Mouse (Mus musculus) cerebellum, adult (tissue): Measurements from ENCODE around the gene Zfp950.
A peak's percentile ranks its signal among the peaks of the same experiment; 100 is the strongest.
"Not testable (repeated sequence)": the region's sequence is repeated elsewhere in the genome, so short reads cannot be mapped to it uniquely, and the experiment has no call there.

Experiments
- ATAC-seq: cut with Nextera tagmentation; 2 replicates; pipeline ENCODE4 v1.9.2; 2017; ENCODE audit warnings: mild to moderate bottlenecking, moderate library complexity, mixed read lengths; ENCODE audit not compliant: insufficient number of reproducible peaks, low FRiP score, low TSS enrichment

The Zfp950 gene

DNA sequence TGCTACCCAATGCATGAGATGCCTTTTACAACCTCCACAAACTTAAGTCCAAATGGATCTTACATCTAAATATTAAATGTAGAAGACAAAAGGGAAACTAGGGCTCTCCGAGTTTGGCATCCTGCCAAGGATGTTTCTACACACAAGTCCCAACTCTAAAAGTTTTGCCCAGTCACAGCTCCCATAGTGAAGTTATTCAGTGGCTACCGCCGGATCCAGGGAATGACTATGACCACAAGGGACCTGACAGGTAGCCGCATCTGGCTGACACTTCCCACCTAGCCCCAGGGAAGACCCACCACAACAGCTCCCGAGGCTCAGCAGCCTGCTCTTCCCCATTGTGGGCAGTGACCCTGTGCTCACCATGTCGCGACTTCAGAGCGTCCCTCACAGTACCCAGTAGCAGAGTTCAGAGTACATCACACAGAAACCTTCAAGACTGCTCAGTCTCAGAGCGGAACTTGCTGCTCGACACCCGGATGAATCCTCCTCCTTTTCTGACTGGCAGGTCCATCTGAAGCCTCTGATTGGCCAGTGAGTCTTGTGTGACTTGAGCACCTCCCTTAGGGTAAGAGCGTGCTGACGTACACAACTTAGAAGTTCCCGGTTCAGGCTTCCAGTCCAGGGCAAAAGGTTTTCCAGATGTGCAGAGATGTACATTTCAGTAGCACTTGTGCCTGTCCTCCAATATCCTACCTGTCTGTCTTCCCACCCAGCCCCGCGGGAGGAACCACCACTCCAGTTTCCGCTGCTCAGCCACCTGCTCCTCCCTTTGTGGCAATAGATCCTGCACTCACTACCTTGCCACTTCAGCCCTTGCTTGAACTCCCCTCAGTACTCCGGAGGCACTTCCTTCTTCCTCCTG is at the start of gene Zfp950:
Gene Zfp950 (minus strand): TSS at position 499 of the 865 bp plus-strand sequence.
- ATAC-seq = peak; percentile 100

DNA sequence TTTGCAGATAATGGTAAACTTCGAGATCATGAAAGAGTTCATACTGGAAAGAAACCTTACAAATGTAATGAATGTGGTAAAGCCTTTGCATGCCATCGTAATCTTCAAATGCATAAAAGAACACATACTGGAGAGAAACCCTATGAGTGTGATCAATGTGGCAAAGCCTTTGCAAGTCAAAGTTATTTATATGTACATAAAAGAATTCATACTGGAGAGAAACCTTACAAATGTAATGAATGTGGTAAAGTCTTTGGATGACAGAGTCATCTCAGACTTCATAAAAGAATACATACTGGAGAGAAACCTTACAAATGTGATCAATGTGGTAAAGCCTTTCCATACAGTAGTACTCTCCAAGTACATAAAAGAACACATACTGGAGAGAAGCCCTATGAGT is 43.0 kb upstream of the Zfp950 start, which contains the start of gene Gm6020:
Gene Gm6020 (plus strand): TSS at position 301 of the 400 bp plus-strand sequence.
- not testable (repeated sequence) for ATAC-seq

DNA sequence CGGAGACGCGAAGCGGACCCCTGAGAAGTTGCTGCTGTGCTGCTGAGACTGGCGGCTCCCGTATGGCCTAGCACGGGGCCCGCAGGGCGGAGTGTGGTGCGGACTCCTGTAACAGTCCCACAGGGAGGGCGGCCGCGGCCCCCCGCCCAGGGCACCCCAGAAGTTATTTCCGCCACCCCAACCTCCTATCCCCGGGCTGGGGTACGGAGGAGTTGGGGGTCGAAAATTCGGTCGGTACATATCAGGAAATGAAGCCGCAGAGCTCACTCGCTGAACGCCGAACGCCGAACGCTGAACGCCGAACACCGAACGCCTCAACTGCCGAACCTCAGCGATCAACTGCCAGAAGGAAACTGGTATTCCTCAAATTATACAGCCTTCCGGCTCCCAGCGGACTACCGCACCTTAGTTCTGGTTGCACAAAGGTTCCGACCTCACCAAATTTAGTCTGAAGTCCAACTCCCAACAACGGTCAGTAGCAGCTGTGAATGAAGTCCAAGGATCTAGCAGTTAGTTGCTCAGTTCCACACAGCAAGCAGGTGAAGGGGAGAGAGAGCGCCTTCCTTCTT is 35.2 kb upstream of the Zfp950 start, which contains the start of gene Gm7102:
Gene Gm7102 (minus strand): TSS at position 554 of the 569 bp plus-strand sequence.
- ATAC-seq = no peak

DNA sequence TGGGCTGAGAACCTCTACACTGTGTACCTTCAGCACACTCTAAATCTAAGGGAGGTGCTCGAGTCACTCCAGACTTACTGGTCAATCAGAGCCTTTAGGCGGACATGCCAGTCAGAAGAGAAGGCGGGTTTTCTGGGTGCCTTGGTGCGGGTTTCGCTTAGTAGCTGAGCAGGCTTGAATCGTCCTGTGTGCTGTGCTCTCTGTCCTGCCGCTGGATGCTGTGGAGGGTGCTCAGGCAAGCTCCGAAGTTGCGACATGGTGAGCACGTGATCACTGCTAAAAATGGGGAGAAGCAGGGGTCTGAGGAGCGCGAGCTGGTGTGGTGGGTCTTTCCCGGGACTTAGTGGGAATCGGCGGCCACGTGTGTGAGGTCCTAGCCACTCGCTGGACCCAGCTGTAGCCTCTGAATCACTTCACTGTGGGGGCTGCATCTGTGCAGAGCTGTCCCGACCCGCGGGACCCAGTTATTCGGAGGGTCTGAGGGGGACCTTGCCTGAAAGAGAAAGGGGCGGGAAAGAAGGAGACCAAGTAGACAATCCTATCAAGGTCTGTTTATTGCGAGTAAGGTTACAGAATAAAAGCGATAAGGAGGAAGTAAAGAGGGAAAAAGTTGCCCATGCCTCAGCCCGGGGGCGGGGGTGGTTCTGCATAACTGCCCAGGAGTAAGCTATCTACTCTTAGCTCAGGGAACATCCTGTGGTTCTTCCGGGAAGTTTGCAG is 11.2 kb upstream of the Zfp950 start:
- peak; percentile 66; the same call in 1 of the 2 replicates for ATAC-seq

DNA sequence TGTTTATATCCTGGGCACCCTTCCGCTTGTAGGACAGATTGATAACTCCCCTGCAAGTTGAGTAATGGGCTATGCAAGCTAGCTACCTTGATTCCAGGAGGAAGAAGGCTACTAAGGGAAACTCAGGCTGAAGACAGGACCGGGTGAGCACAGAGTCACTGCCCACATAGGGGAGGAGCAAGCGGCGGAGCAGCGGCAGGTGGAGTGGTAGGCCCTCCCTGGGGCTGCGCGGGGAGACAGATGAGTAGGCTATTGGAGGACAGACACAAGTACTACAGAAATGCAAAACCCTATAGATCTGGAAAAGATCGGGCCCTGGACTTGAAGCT is 10.7 kb upstream of the Zfp950 start:
- peak; percentile 10; the same call in 1 of the 2 replicates for ATAC-seq

DNA sequence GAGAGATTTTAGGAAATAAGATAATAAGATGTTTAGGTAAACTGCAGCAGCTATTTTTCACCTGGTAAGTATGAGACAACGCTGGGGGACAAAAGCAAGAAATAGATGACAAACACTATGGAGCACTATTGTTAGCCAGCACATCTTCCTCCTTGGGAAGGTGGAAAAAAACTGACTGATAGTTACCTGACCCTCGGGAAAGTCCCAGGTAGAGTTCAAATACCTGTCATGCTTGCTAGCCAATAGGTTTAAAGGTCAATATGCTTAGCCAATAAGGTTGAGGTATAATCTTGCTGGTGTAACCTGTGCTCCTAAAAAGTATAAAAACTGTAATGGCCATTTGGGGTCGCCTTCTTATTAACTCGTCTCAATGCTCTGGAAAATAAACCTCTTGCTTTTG is 659 bp upstream of the Zfp950 start:
- ATAC-seq = no peak

DNA sequence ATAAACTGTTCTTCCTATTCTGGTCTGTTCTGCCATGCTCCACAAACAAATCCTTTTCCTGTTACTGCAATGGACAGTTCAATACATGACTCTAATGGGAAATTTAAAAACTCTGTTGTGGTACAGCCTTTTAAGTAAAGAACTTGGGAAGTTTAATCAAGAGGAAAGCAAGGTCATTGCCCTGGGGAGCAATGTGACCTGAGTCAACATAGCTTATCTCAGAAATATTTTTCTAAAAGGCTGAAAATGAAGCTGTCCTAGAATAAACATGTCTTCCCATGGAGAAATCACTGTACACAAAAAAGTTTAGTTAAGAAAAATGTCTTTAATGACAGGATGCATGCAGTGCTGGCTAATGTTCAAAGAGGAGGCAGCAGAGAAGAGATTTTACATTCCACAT is 2.0 kb downstream of the Zfp950 start:
- ATAC-seq = no peak

DNA sequence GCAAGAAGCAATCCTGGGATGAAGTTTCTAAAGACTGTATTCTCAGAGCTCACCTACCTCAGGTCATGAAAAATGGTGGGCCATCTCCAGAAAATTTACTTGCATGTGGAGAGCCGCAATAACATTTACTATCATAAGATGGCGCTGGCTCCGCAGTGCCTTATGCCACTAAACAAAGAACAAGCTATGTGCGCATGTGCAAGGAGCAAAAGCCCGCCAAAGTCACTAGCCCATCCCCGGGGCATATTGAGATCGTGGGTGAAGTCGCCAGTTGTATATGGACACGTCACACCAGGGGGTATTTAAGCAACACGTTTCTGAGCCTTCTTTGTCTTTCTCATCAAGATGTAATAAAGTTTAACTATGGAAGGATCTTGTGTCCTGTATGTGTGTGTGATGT is 9.5 kb downstream of the Zfp950 start:
- no peak for ATAC-seq

DNA sequence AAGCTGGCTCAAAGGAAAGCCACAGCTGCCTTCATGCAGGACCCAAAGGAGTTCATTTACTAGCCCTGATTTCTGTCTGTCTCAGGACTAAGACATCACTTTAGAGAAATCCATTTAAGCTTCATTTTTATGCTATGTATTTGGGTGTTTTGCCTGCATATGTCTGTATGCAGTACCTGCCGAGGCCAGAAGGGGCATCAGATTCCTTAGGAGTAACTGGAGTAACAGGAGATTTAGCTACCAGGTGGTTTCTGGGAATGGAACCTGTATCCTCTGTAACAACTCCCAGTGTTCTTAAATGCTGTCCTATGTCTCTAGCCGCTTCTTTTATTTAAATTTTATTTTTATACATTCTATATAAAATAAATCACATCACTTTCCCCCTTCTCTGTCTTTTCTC is 30.5 kb downstream of the Zfp950 start:
- no peak for ATAC-seq

DNA sequence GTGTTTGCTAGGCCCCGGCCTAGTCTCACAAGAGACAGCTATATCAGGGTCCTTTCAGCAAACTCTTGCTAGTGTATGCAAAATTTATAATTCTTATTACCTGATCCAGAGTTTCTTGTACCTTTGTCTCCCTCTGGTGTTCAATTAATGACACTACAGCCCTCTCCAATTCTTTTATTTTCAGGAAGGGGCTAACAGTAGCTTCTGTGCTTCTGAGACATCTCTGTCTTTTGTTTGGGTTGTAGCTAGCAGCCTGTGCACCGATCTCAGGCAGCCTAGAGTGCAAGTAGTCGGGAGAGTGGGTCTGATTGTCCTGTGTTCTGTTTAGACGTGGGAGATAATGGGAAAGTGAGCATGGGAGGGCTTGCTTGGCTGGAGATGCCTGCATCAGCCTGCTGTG is 42.9 kb downstream of the Zfp950 start:
- no peak for ATAC-seq

DNA sequence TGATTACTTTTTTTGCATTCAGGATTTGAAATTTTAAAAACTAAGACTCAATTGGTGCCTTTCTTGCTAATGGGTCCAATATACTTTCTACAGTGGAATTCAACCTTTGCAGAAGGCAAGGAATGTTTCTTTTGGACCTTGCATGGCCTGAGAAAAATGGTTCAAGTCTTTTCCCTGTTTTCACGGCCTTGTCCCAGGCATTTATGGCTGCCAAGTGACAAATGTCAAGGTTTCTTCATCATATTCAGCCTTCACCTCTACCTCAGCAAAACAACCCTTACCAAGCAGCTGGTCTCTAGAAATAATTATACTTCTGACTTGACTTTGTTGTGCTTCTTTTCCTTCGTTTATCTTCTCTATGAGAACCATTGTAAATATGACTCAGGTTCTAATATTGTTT is 43.9 kb downstream of the Zfp950 start:
- ATAC-seq = no peak

DNA sequence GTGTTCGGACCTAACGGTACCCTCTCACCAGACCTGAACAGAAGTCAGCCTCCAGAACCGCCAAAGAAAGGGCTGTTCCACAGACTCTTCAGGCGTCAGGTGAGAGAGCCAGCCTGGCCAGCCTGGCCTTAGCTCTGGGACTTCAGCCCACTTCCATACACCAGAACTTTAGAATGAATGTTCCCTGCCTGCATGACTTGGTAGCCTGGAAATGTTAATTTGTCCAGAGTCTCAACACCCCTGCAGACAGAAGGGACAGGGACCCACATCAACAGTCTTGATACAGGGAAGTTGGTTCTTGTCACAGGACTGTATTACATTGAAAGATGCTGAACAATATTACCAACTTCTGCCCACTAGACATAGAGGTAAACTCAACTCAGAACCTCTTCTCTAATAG is 50.1 kb downstream of the Zfp950 start:
- no peak for ATAC-seq

DNA sequence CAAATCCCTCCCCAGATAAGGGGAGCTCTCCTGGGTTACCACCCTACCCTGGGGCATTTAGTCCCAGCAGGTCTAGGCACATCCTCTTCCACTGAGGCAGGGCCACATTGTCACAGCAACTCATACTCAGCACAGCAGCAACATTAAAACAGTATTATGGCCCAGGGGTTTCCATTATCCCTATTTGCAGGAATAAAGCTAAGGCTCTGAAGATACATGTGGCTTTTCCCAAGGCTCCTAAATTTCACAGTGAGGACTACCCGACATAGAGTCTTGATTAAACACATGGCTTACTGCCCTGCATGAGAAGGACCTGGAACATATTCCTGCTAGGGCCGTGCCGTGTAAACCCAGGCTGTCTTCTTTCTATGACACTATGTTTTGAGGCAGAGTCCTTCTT is 51.6 kb downstream of the Zfp950 start:
- no peak for ATAC-seq

DNA sequence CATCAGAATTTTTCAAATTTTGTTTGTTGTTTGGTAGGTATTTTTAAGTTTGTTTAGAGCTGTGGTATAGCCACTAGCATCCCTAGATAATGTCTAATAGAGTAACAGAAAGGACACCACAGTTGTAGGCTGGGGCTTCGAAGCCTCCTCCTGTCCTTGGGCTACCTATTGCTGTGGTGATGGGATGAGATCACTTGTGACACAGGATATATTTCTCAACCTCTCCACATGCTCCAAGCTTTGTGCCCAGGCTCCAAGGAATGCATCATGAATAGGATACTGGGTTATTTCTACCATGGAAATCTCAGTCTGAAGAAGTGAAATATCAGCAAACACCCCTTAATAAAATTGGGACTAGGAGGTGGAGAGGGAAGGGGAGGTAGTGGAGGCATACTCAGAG is 52.9 kb downstream of the Zfp950 start:
- no peak for ATAC-seq

DNA sequence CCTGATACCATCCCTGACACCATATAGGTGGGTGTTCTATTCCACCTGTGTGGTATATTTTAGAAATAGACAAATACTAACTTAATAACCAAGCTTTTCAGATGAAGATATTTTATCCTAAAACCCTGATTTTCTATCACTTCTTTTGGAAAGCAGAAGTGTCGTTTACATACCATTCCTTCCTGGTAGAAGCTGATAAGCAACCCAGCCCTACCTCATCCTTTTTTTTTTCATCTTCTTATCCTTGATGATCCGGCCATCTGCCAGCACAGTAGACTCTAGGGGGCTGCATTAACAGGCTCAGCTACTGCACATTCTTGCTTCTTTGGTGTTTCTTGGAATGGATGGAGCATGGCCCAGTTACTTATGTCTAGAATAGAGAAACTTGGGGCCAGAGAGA is 55.4 kb downstream of the Zfp950 start:
- no peak for ATAC-seq

DNA sequence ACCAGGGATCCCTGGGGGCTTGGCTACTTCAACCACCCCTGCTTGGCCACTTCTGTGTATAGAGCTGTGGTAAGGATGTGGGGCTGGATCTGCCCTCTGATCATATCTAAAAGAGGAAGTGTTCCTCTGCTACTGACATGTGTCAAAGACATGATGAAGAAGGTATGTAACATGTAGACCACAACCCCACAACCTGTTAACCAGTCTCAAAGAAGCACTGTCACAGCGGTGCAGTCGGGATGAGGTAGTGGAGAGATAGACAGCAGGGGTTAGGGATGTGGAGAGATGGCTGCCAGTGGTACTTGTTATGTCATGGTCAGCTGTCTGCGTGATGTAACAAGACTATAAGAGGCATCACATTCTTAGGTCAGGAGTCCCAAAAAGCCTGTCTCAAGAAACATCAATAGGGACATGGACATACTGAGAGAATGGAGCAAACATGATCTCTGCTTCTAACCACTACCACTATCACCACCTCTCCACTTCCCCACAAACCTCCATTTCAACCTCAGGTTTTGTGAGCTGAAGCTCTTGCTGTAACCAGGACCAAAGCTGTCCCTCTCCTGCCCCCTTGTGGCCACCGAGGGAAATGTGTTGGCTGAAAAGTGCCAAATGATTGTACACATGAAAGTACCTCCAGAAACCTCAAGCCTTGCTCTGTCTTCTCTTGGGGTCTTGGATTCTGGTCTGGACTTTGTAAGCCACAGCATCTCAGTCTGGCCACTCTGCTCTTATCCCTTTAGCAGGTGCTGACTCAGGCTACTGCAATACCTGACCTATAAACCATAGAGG is 56.3 kb downstream of the Zfp950 start:
- peak; percentile 74 for ATAC-seq

DNA sequence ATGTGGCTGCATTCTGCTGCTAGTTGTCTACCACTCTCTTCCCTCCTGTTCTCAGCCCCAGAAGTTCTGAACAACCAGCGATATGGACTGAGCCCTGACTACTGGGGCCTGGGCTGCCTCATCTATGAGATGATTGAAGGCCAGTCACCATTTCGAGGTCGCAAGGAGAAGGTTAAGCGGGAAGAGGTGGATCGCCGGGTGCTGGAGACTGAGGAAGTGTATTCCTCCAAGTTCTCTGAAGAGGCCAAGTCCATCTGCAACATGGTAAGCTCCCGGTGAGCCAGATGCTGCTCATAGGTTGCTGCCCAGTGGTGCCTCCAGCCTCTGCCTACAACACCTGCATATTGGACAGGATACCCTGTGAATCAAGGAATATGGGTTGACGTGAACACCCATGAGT is 57.6 kb downstream of the Zfp950 start:
- ATAC-seq = no peak

DNA sequence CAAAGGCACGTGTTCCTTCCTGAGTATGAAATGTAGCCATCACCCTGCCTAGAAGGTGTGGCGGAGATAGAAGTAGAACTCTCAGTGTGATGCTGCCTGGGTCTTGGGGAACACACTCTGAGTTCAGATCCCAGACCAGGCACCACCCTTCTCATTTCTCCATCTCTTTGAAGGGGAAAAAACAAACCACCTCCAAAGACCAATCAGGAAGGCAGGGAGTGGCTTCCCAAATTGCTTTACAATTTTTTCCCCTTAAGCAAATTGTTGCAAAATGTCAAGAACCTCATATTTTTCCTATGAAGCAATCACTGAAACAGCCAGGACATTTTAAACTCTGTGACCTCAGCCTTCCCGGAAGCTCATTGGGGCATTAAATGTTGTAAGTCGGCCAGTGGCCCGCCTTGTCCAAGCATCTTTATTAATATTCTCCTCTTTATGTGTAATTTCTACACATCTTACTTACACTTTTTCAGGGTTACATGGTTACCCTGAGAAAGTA is 60.3 kb downstream of the Zfp950 start:
- no peak for ATAC-seq

DNA sequence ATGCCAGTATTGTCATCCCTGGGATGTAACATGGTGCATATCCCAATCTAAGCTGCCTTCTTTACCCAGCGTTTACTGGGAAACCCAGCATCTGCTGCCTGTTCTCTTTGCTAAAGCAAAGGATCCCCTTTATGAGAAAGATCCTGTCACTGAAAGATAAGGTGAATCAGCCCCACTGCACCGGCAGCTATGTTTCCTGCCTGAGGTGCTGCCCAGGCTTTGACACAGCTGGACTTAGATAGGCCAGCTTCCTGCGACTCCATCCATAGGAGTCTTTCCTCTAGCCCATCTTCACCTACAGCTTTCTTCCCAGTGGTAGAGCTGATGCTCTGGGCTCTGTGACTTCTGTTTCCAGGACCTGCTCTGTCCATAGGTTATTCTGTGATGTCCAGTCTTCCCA is 62.0 kb downstream of the Zfp950 start:
- ATAC-seq = no peak

DNA sequence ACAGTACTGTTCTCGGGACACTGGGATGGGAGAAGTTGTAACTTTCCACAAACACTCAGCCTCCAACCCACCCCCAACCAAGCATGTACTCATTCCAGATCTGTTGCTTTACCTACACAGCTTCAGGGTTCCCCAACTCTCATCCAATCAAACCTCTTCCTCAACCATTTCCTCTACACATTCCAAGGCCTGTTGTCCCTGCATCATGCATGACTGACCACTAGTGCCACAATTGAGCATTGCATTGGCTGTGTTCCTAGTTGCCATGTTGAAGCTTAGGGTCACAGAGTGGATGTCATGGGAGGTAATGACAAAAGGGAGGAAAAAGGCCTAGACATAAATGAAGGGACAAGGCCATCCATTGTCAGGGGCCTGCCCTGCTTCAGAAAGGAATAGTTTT is 75.6 kb downstream of the Zfp950 start:
- no peak for ATAC-seq
